Comparison of ENCODE assay signal across 9 mouse cellular contexts in genomic region chr11:109995013-109995412, GRCm38 (mm10). TPM values are rescaled to one million over a fixed set of nuclear protein-coding genes. Genes with fewer than 3 reads are reported as not detected.
DNase-seq lines count a peak whose midpoint lies in the region; ATAC-seq lines count a peak whose summit lies in the region.
"Had no signal": no experiment of that assay in that cellular context is flagged by ENCODE, and none has a peak within 500 bp of the region (broad histone marks: within the 10 kb centered on the region; RNA-seq: fewer than 3 reads in every experiment).

No protein-coding gene starts in this region.

- H3K4me2 ChIP-seq in forebrain, embryonic 11.5 days (ENCODE audit: low read depth, low read length, severe bottlenecking) = peak overlapping the region; percentile 57; the same call in 1 of the 2 replicates
- H3K4me2 ChIP-seq in stomach, embryonic 16.5 days (ENCODE audit: low read depth, low read length) = peak overlapping the region; percentile 70

- no peak overlapping the region for H3K9ac ChIP-seq in forebrain, embryonic 11.5 days (ENCODE audit: low read length)
- H3K9ac ChIP-seq in stomach, embryonic 16.5 days (ENCODE audit: low read length) = no peak overlapping the region

- H3K27me3 ChIP-seq in forebrain, embryonic 11.5 days (ENCODE audit: control insufficient read depth, insufficient read depth, low read length) = no peaks in the 10 kb centered on the region
- no peaks in the 10 kb centered on the region for H3K27me3 ChIP-seq in stomach, embryonic 16.5 days (ENCODE audit: control insufficient read depth, insufficient read depth, low read length)

- H3K27ac ChIP-seq in forebrain, embryonic 11.5 days (ENCODE audit: low read depth, low read length) = no peak overlapping the region
- no peak overlapping the region for H3K27ac ChIP-seq in stomach, embryonic 16.5 days (ENCODE audit: low read length)

- intact Hi-C loops in heart, postnatal 25 days (cut with DNase I) = no loop called here

- DNase-seq in kidney, adult 8-10 months = peak; percentile 5 to 7
- no peak for DNase-seq in kidney, adult 18-20 months
- DNase-seq in forebrain, embryonic 11.5 days (ENCODE audit: low spot score) = no peak
- peak; percentile 19 for DNase-seq in heart, postnatal 25 days (ENCODE audit: low spot score)
- peak; percentile 32 to 48 for DNase-seq in layer of hippocampus, postnatal 14 days (ENCODE audit: low spot score in 2 of 2)
- peak; percentile 24 for DNase-seq in lung, postnatal 25 days (ENCODE audit: low spot score)
- DNase-seq in T-cell, adult 2 months (ENCODE audit: low spot score) = no peak

- H3K4me3 ChIP-seq in forebrain, embryonic 11.5 days (ENCODE audit: low read depth, low read length) = peak overlapping the region; percentile 31
- H3K4me3 ChIP-seq in stomach, embryonic 16.5 days (replicated peaks; ENCODE audit: low read length) = 0 out of 2 replicates have a peak overlapping the region, but pooled peaks have one; percentile 17

- no peaks in the 10 kb centered on the region for H3K36me3 ChIP-seq in forebrain, embryonic 11.5 days (ENCODE audit: control insufficient read depth, insufficient read depth, low read length)
- no peaks in the 10 kb centered on the region for H3K36me3 ChIP-seq in stomach, embryonic 16.5 days (ENCODE audit: control insufficient read depth, insufficient read depth, low read length)
- H3K36me3 ChIP-seq: G1E had no signal

- H3K9me3 ChIP-seq in forebrain, embryonic 11.5 days (ENCODE audit: control insufficient read depth, low read length) = no peaks in the 10 kb centered on the region
- no peaks in the 10 kb centered on the region for H3K9me3 ChIP-seq in stomach, embryonic 16.5 days (replicated peaks; ENCODE audit: control insufficient read depth, low read length)

- H3K4me1 ChIP-seq in forebrain, embryonic 11.5 days (replicated peaks; ENCODE audit: control insufficient read depth, insufficient read depth, low read length) = no peaks in the 10 kb centered on the region; the same call in 1 of the 2 replicates
- no peaks in the 10 kb centered on the region for H3K4me1 ChIP-seq in stomach, embryonic 16.5 days (ENCODE audit: control insufficient read depth, insufficient read depth, low read length)

- 9% methylated on average over 3 of the region's 3 CpGs for WGBS in forebrain, embryonic 11.5 days
- WGBS in stomach, embryonic 16.5 days = 6% methylated on average over 3 of the region's 3 CpGs

- peak; percentile 34 for ATAC-seq in forebrain, embryonic 11.5 days (replicated peaks; ENCODE audit: low FRiP score)
- peak; percentile 12; the same call in 1 of the 2 replicates for ATAC-seq in stomach, embryonic 16.5 days (ENCODE audit: insufficient read depth, low FRiP score)

RNA-seq across cellular contexts. Expression of gene Abca8b, which starts 0.6 kb away (rescaled TPM):
- 0.63 and 0.72 TPM in 2 replicates for polyA plus RNA-seq in forebrain, embryonic 11.5 days (2014; fragmentation: Nextera tagmentation; extraction: Ambion mirVana)
- 1 to 10 TPM; 6.6 to 8.5 TPM for total RNA-seq in heart, postnatal 25 days (2021)
- 10 to 100 TPM in 1 of 2 experiments, 1 to 10 TPM in 1; 9.9 to 10.7 TPM for total RNA-seq in layer of hippocampus, postnatal 14 days (2021)
- 0.92 and 1.5 TPM in 2 replicates for polyA plus RNA-seq in stomach, embryonic 16.5 days (2015; fragmentation: Nextera tagmentation; extraction: Ambion mirVana)
- polyA plus RNA-seq: G1E had no signal

Comparison
In these comparisons a context has a peak if more than half of its experiments do, and no peak if none do; other contexts are left out.
1. DNase-seq: peak in kidney, adult 8-10 months (2 of 2), heart, postnatal 25 days (single experiment), layer of hippocampus, postnatal 14 days (2 of 2) and lung, postnatal 25 days (single experiment); none in kidney, adult 18-20 months (single experiment), forebrain, embryonic 11.5 days (single experiment) and T-cell, adult 2 months (single experiment).